Mouse (Mus musculus): ENCODE measurements around the gene Plcb4. TPM values are rescaled to one million over a fixed set of nuclear protein-coding genes. Genes with fewer than 3 reads are reported as not detected.

Plcb4 gene
- polyA plus RNA-seq, 1 experiment from 2014 or later = 16.7 TPM

- no peak overlapping the region for H3K4me2 ChIP-seq (ENCODE audit: low read depth)
- H3K36me3 ChIP-seq (ENCODE audit: control insufficient read depth, insufficient read depth, low read length) = no peaks in the 10 kb centered on the region
- ATAC-seq (ENCODE audit: insufficient read depth, low FRiP score, low TSS enrichment) (no peak), DNase-seq (ENCODE audit: low spot score) (no peak)
- H3K9me3 ChIP-seq (ENCODE audit: control insufficient read depth, low read length) = no peaks in the 10 kb centered on the region
- H3K27me3 ChIP-seq (ENCODE audit: control insufficient read depth, insufficient read depth, low read length) = no peaks in the 10 kb centered on the region
- no peak overlapping the region for H3K4me3 ChIP-seq (ENCODE audit: low read depth, low read length)
- H3K27ac ChIP-seq (ENCODE audit: low read depth, low read length) = no peak overlapping the region
- 33% methylated on average over 5 of the region's 5 CpGs for WGBS
- H3K4me1 ChIP-seq (ENCODE audit: control insufficient read depth, insufficient read depth, low read length) = no peaks in the 10 kb centered on the region
- no peak overlapping the region for H3K9ac ChIP-seq (ENCODE audit: low read length)
Measured at GRCm38 (mm10) chr2:135797677-135798546, 139.1 kb downstream of the Plcb4 start.

GRCm38 (mm10) chr2:135799149-135799770 is 140.4 kb downstream of the Plcb4 start:
- H3K9ac ChIP-seq (ENCODE audit: low read length) = no peak overlapping the region
- no peaks in the 10 kb centered on the region for H3K36me3 ChIP-seq (ENCODE audit: control insufficient read depth, insufficient read depth, low read length)
- H3K4me3 ChIP-seq (ENCODE audit: low read depth, low read length) = no peak overlapping the region
- no peak overlapping the region for H3K27ac ChIP-seq (ENCODE audit: low read depth, low read length)
- no peak for ATAC-seq (ENCODE audit: insufficient read depth, low FRiP score, low TSS enrichment)
- H3K27me3 ChIP-seq (ENCODE audit: control insufficient read depth, insufficient read depth, low read length) = no peaks in the 10 kb centered on the region
- H3K9me3 ChIP-seq (ENCODE audit: control insufficient read depth, low read length) = no peaks in the 10 kb centered on the region
- no peak overlapping the region for H3K4me2 ChIP-seq (ENCODE audit: low read depth)
- DNase-seq (ENCODE audit: low spot score) = no peak
- H3K4me1 ChIP-seq (ENCODE audit: control insufficient read depth, insufficient read depth, low read length) = no peaks in the 10 kb centered on the region
- WGBS = 84% methylated on average over 10 of the region's 10 CpGs

- WGBS = 89% methylated on average over 6 of the region's 6 CpGs
- H3K27me3 ChIP-seq (ENCODE audit: control insufficient read depth, insufficient read depth, low read length) = no peaks in the 10 kb centered on the region
- H3K9me3 ChIP-seq (ENCODE audit: control insufficient read depth, low read length) = no peaks in the 10 kb centered on the region
- no peaks in the 10 kb centered on the region for H3K4me1 ChIP-seq (ENCODE audit: control insufficient read depth, insufficient read depth, low read length)
- H3K4me3 ChIP-seq (ENCODE audit: low read depth, low read length) = no peak overlapping the region
- no peak for ATAC-seq (ENCODE audit: insufficient read depth, low FRiP score, low TSS enrichment)
- H3K27ac ChIP-seq (ENCODE audit: low read depth, low read length) = no peak overlapping the region
- no peak for DNase-seq (ENCODE audit: low spot score)
- no peaks in the 10 kb centered on the region for H3K36me3 ChIP-seq (ENCODE audit: control insufficient read depth, insufficient read depth, low read length)
- no peak overlapping the region for H3K4me2 ChIP-seq (ENCODE audit: low read depth)
- H3K9ac ChIP-seq (ENCODE audit: low read length) = no peak overlapping the region
Measured at GRCm38 (mm10) chr2:135800385-135800784, 141.6 kb downstream of the Plcb4 start.

- DNase-seq (ENCODE audit: low spot score) = no peak
- no peak overlapping the region for H3K4me2 ChIP-seq (ENCODE audit: low read depth)
- no peaks in the 10 kb centered on the region for H3K36me3 ChIP-seq (ENCODE audit: control insufficient read depth, insufficient read depth, low read length)
- H3K9ac ChIP-seq (ENCODE audit: low read length) = no peak overlapping the region
- 75% methylated on average over 9 of the region's 9 CpGs for WGBS
- ATAC-seq (ENCODE audit: insufficient read depth, low FRiP score, low TSS enrichment) = no peak
- no peaks in the 10 kb centered on the region for H3K9me3 ChIP-seq (ENCODE audit: control insufficient read depth, low read length)
- no peak overlapping the region for H3K27ac ChIP-seq (ENCODE audit: low read depth, low read length)
- no peak overlapping the region for H3K4me3 ChIP-seq (ENCODE audit: low read depth, low read length)
- no peaks in the 10 kb centered on the region for H3K4me1 ChIP-seq (ENCODE audit: control insufficient read depth, insufficient read depth, low read length)
- no peaks in the 10 kb centered on the region for H3K27me3 ChIP-seq (ENCODE audit: control insufficient read depth, insufficient read depth, low read length)
Measured at GRCm38 (mm10) chr2:135802878-135803450, 144.2 kb downstream of the Plcb4 start.

GRCm38 (mm10) chr2:135805748-135806685 is 147.2 kb downstream of the Plcb4 start:
- H3K9me3 ChIP-seq (ENCODE audit: control insufficient read depth, low read length) = no peaks in the 10 kb centered on the region
- H3K27me3 ChIP-seq (ENCODE audit: control insufficient read depth, insufficient read depth, low read length) = no peaks in the 10 kb centered on the region
- H3K9ac ChIP-seq (ENCODE audit: low read length) = no peak overlapping the region
- H3K27ac ChIP-seq (ENCODE audit: low read depth, low read length) = no peak overlapping the region
- no peaks in the 10 kb centered on the region for H3K36me3 ChIP-seq (ENCODE audit: control insufficient read depth, insufficient read depth, low read length)
- H3K4me3 ChIP-seq (ENCODE audit: low read depth, low read length) = no peak overlapping the region
- no peak for ATAC-seq (ENCODE audit: insufficient read depth, low FRiP score, low TSS enrichment)
- H3K4me2 ChIP-seq (ENCODE audit: low read depth) = no peak overlapping the region
- no peak for DNase-seq (ENCODE audit: low spot score)
- no peaks in the 10 kb centered on the region for H3K4me1 ChIP-seq (ENCODE audit: control insufficient read depth, insufficient read depth, low read length)
- 89% methylated on average over 15 of the region's 15 CpGs for WGBS

GRCm38 (mm10) chr2:135808342-135808741 is 149.5 kb downstream of the Plcb4 start:
- no peaks in the 10 kb centered on the region for H3K4me1 ChIP-seq (ENCODE audit: control insufficient read depth, insufficient read depth, low read length)
- H3K27me3 ChIP-seq (ENCODE audit: control insufficient read depth, insufficient read depth, low read length) = no peaks in the 10 kb centered on the region
- H3K9ac ChIP-seq (ENCODE audit: low read length) = no peak overlapping the region
- no peak overlapping the region for H3K4me3 ChIP-seq (ENCODE audit: low read depth, low read length)
- no peak overlapping the region for H3K4me2 ChIP-seq (ENCODE audit: low read depth)
- ATAC-seq (ENCODE audit: insufficient read depth, low FRiP score, low TSS enrichment) = no peak
- H3K36me3 ChIP-seq (ENCODE audit: control insufficient read depth, insufficient read depth, low read length) = no peaks in the 10 kb centered on the region
- no peak overlapping the region for H3K27ac ChIP-seq (ENCODE audit: low read depth, low read length)
- no peaks in the 10 kb centered on the region for H3K9me3 ChIP-seq (ENCODE audit: control insufficient read depth, low read length)
- WGBS = 72% methylated on average over 4 of the region's 4 CpGs
- no peak for DNase-seq (ENCODE audit: low spot score)

- no peaks in the 10 kb centered on the region for H3K27me3 ChIP-seq (ENCODE audit: control insufficient read depth, insufficient read depth, low read length)
- H3K9ac ChIP-seq (ENCODE audit: low read length) = no peak overlapping the region
- no peaks in the 10 kb centered on the region for H3K9me3 ChIP-seq (ENCODE audit: control insufficient read depth, low read length)
- no peak overlapping the region for H3K4me3 ChIP-seq (ENCODE audit: low read depth, low read length)
- no peak for DNase-seq (ENCODE audit: low spot score)
- H3K36me3 ChIP-seq (ENCODE audit: control insufficient read depth, insufficient read depth, low read length) = no peaks in the 10 kb centered on the region
- ATAC-seq (ENCODE audit: insufficient read depth, low FRiP score, low TSS enrichment) = no peak
- no peak overlapping the region for H3K27ac ChIP-seq (ENCODE audit: low read depth, low read length)
- 72% methylated on average over 6 of the region's 6 CpGs for WGBS
- no peak overlapping the region for H3K4me2 ChIP-seq (ENCODE audit: low read depth)
- no peaks in the 10 kb centered on the region for H3K4me1 ChIP-seq (ENCODE audit: control insufficient read depth, insufficient read depth, low read length)
Measured at GRCm38 (mm10) chr2:135810841-135811240, 152.0 kb downstream of the Plcb4 start.

- no peak overlapping the region for H3K4me3 ChIP-seq (ENCODE audit: low read depth, low read length)
- ATAC-seq (ENCODE audit: insufficient read depth, low FRiP score, low TSS enrichment) = no peak
- WGBS = 77% methylated on average over 5 of the region's 5 CpGs
- no peaks in the 10 kb centered on the region for H3K27me3 ChIP-seq (ENCODE audit: control insufficient read depth, insufficient read depth, low read length)
- no peaks in the 10 kb centered on the region for H3K4me1 ChIP-seq (ENCODE audit: control insufficient read depth, insufficient read depth, low read length)
- H3K9ac ChIP-seq (ENCODE audit: low read length) = no peak overlapping the region
- no peak overlapping the region for H3K4me2 ChIP-seq (ENCODE audit: low read depth)
- H3K27ac ChIP-seq (ENCODE audit: low read depth, low read length) = no peak overlapping the region
- H3K9me3 ChIP-seq (ENCODE audit: control insufficient read depth, low read length) = no peaks in the 10 kb centered on the region
- no peak for DNase-seq (ENCODE audit: low spot score)
- no peaks in the 10 kb centered on the region for H3K36me3 ChIP-seq (ENCODE audit: control insufficient read depth, insufficient read depth, low read length)
Measured at GRCm38 (mm10) chr2:135811453-135812101, 152.8 kb downstream of the Plcb4 start.

All from neural tube, embryonic 11.5 days (tissue).